Mouse (Mus musculus) lung, embryonic 14.5 days (tissue): ENCODE results near the gene Gm6309. TPM values are rescaled to one million over a fixed set of nuclear protein-coding genes. Genes with fewer than 3 reads are reported as not detected.
"Not testable (repeated sequence)": the region's sequence is repeated elsewhere in the genome, so short reads cannot be mapped to it uniquely, and the experiment has no call there.

Experiments
- ATAC-seq: fragments of 200-750 bp; cut with Nextera tagmentation; 2 replicates; pipeline ENCODE4 v1.8.0; 2017; ENCODE audit warnings: mild to moderate bottlenecking, moderate TSS enrichment, moderate library complexity; ENCODE audit not compliant: insufficient read depth
- DNase-seq: peaks from one replicate; pipeline ENCODE4 v3.0.0-alpha.2; 2015
- H3K27ac ChIP-seq: fragments of 300-500 bp; sonication (generic); 2 replicates; pipeline ENCODE4 v1.5.1; 2014; ENCODE audit warnings: low read depth, mild to moderate bottlenecking, moderate library complexity
- H3K27me3 ChIP-seq: fragments of 300-500 bp; sonication (generic); 2 replicates; pipeline ENCODE4 v1.6.1; 2014; ENCODE audit warnings: low read length, control low read depth; ENCODE audit not compliant: insufficient read depth
- H3K36me3 ChIP-seq: fragments of 300-500 bp; sonication (generic); 2 replicates; pipeline ENCODE4 v1.6.1; 2014; ENCODE audit warnings: control low read depth; ENCODE audit not compliant: insufficient read depth
- H3K4me1 ChIP-seq: fragments of 300-500 bp; sonication (generic); 2 replicates; pipeline ENCODE4 v1.6.1; 2014; ENCODE audit warnings: antibody characterized with exemption, control low read depth; ENCODE audit not compliant: insufficient read depth
- H3K4me2 ChIP-seq: fragments of 300-500 bp; sonication (generic); 2 replicates; pipeline ENCODE4 v1.6.1; 2014; ENCODE audit warnings: mild to moderate bottlenecking
- H3K4me3 ChIP-seq: fragments of 300-500 bp; sonication (generic); 2 replicates; pipeline ENCODE4 v1.5.1; 2014; ENCODE audit warnings: low read depth, low read length
- H3K9ac ChIP-seq: fragments of 300-500 bp; sonication (generic); 2 replicates; pipeline ENCODE4 v1.6.1; 2014
- H3K9me3 ChIP-seq: fragments of 300-500 bp; sonication (generic); 2 replicates; pipeline ENCODE4 v1.6.1; 2016; ENCODE audit warnings: low read depth, low read length, control low read depth
- CTCF ChIP-seq: IDR thresholded peaks from 2 replicates; pipeline ENCODE4 v1.5.1; 2016; ENCODE audit warnings: antibody characterized with exemption, low read depth
- WGBS: fragments of 180-500 bp; shearing (Covaris S2); extraction: QIAGEN DNeasy Blood & Tissue Kit; methylation state at CpG from one replicate; pipeline ENCODE4 v1.1.7; 2014; 5-methylcytosine and 5-hydroxymethylcytosine counted together
- polyA plus RNA-seq: library from polyadenylated mRNA; unstranded; fragments of >200 nt; fragmentation: Nextera tagmentation; extraction: Ambion mirVana; gene quantifications from 2 replicates; pipeline ENCODE4 v1.2.1, GENCODE M21; 2014

The Gm6309 gene
- polyA plus RNA-seq, 1 experiment from 2014 or later, result not detected

GRCm38 (mm10) chr5:146190501-146191269 lies 20.2 kb upstream of the Gm6309 start:
- 48% methylated on average over 3 of the region's 3 CpGs for WGBS
- no peak overlapping the region for H3K4me3 ChIP-seq
- no peak for ATAC-seq
- DNase-seq, result no peak
- no peak for TF ChIP-seq CTCF
- H3K4me1 ChIP-seq, result no peaks in the 10 kb centered on the region
- no peaks in the 10 kb centered on the region for H3K36me3 ChIP-seq
- no peak overlapping the region for H3K4me2 ChIP-seq
- H3K9me3 ChIP-seq, result no peaks in the 10 kb centered on the region
- H3K27me3 ChIP-seq, result no peaks in the 10 kb centered on the region
- no peak overlapping the region for H3K9ac ChIP-seq
- H3K27ac ChIP-seq, result no peak overlapping the region

GRCm38 (mm10) chr5:146190093-146190492 lies 19.6 kb upstream of the Gm6309 start:
- H3K4me2 ChIP-seq, result no peak overlapping the region
- DNase-seq, result no peak
- H3K27ac ChIP-seq, result no peak overlapping the region
- H3K4me1 ChIP-seq, result no peaks in the 10 kb centered on the region
- WGBS, result 49% methylated on average over 4 of the region's 4 CpGs
- no peaks in the 10 kb centered on the region for H3K36me3 ChIP-seq
- no peak for TF ChIP-seq CTCF
- no peak for ATAC-seq
- no peaks in the 10 kb centered on the region for H3K27me3 ChIP-seq
- H3K9ac ChIP-seq, result no peak overlapping the region
- H3K9me3 ChIP-seq, result no peaks in the 10 kb centered on the region
- H3K4me3 ChIP-seq, result no peak overlapping the region

- 86% methylated on average over 7 of the region's 7 CpGs for WGBS
Measured at GRCm38 (mm10) chr5:146188712-146189111, 18.2 kb upstream of the Gm6309 start.

GRCm38 (mm10) chr5:146188144-146188543 lies 17.6 kb upstream of the Gm6309 start:
- H3K27ac ChIP-seq, result no peak overlapping the region
- H3K36me3 ChIP-seq, result no peaks in the 10 kb centered on the region
- no peaks in the 10 kb centered on the region for H3K4me1 ChIP-seq
- no peak for DNase-seq
- no peak overlapping the region for H3K4me2 ChIP-seq
- no peak overlapping the region for H3K9ac ChIP-seq
- H3K9me3 ChIP-seq, result no peaks in the 10 kb centered on the region
- WGBS, result 83% methylated on average over 1 of the region's 1 CpGs
- H3K27me3 ChIP-seq, result no peaks in the 10 kb centered on the region
- ATAC-seq, result no peak
- no peak overlapping the region for H3K4me3 ChIP-seq
- 0 out of 2 replicates have a peak, but pooled peaks have one; percentile 8 for TF ChIP-seq CTCF

More at GRCm38 (mm10) chr5:146188712-146189111, 18.2 kb upstream of the Gm6309 start:
- DNase-seq (no peak), ATAC-seq (no peak)
- Histone ChIP-seq H3K9ac (no peak overlapping the region), H3K4me1 (no peaks in the 10 kb centered on the region), H3K27ac (no peak overlapping the region), H3K9me3 (no peaks in the 10 kb centered on the region), H3K36me3 (no peaks in the 10 kb centered on the region), H3K27me3 (no peaks in the 10 kb centered on the region), H3K4me3 (no peak overlapping the region), H3K4me2 (no peak overlapping the region)
- TF ChIP-seq CTCF, result no peak

GRCm38 (mm10) chr5:146187441-146187840 lies 16.9 kb upstream of the Gm6309 start:
- H3K27ac ChIP-seq, H3K9ac ChIP-seq, H3K27me3 ChIP-seq, H3K4me3 ChIP-seq, ATAC-seq, H3K4me1 ChIP-seq, H3K36me3 ChIP-seq, H3K9me3 ChIP-seq, H3K4me2 ChIP-seq: not testable (repeated sequence)
- peak; percentile 77 for TF ChIP-seq CTCF
- 21% methylated on average over 5 of the region's 5 CpGs for WGBS
- DNase-seq, result peak; percentile 72

- H3K4me2 ChIP-seq, H3K4me3 ChIP-seq, H3K27ac ChIP-seq, H3K27me3 ChIP-seq, H3K36me3 ChIP-seq, ATAC-seq, DNase-seq, H3K9me3 ChIP-seq, H3K9ac ChIP-seq, H3K4me1 ChIP-seq: not testable (repeated sequence)
- 74% methylated on average over 4 of the region's 4 CpGs for WGBS
Measured at GRCm38 (mm10) chr5:146185204-146185603, 14.7 kb upstream of the Gm6309 start, which contains the start of gene 1700001J03Rik. Gene 1700001J03Rik (minus strand): TSS chr5:146185304.

GRCm38 (mm10) chr5:146172744-146173143 lies 2.2 kb upstream of the Gm6309 start:
- WGBS, result 52% methylated on average over 4 of the region's 4 CpGs
- TF ChIP-seq CTCF, result peak; percentile 17; the same call in 1 of the 2 replicates
- H3K4me1 ChIP-seq, H3K27me3 ChIP-seq, H3K4me2 ChIP-seq, H3K36me3 ChIP-seq, ATAC-seq, H3K4me3 ChIP-seq, H3K9ac ChIP-seq, H3K27ac ChIP-seq, H3K9me3 ChIP-seq: not testable (repeated sequence)
- peak; percentile 9 for DNase-seq

- 96% methylated on average over 3 of the region's 3 CpGs for WGBS
- not testable (repeated sequence) for H3K4me3 ChIP-seq, DNase-seq, H3K9ac ChIP-seq, H3K27me3 ChIP-seq, H3K4me1 ChIP-seq, H3K4me2 ChIP-seq, H3K27ac ChIP-seq, H3K36me3 ChIP-seq, ATAC-seq, H3K9me3 ChIP-seq
Measured at GRCm38 (mm10) chr5:146160439-146160838, 10.1 kb downstream of the Gm6309 start, which contains the start of gene Gm5565. Gene Gm5565 (minus strand): TSS chr5:146160539.

GRCm38 (mm10) chr5:146158326-146158725 lies 12.2 kb downstream of the Gm6309 start:
- not testable (repeated sequence) for H3K27ac ChIP-seq, H3K36me3 ChIP-seq, H3K4me1 ChIP-seq, H3K9me3 ChIP-seq, H3K4me3 ChIP-seq, H3K27me3 ChIP-seq, DNase-seq, H3K4me2 ChIP-seq, ATAC-seq, H3K9ac ChIP-seq
- WGBS, result 82% methylated on average over 4 of the region's 4 CpGs
